Mouse (Mus musculus) cerebellum, adult 8-10 months (tissue): ENCODE data around the gene Keap1.
A peak's percentile ranks its signal among the peaks of the same experiment; 100 is the strongest.
"Not testable (repeated sequence)": the region's sequence is repeated elsewhere in the genome, so short reads cannot be mapped to it uniquely, and the experiment has no call there.

Source experiments
- DNase-seq: peaks from one replicate; pipeline ENCODE4 v3.0.0; 2022

The Keap1 gene

GRCm38 (mm10) chr9:21227342-21227741 lies 11.8 kb downstream of the Keap1 start:
- no peak for DNase-seq

DNA sequence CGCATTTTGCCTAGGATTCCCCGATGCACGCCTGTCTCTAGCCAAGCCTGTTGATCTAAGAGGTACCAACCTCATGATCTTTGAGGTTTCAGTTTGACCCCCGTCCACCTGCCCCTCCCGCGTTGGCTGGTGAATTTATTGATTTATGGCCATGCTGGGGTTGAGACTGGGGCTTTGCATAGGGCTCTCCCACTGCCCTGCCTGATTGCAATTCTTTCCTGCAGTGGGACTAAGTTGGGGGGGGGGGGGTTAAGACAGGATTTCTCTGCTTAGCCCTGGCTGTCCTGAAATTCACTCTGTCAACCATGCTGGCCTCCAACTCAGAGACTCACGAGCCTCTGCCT lies 13.8 kb downstream of the Keap1 start:
- DNase-seq, result no peak

GRCm38 (mm10) chr9:21224576-21225414 lies 14.4 kb downstream of the Keap1 start:
- no peak for DNase-seq

GRCm38 (mm10) chr9:21223906-21224305 lies 15.3 kb downstream of the Keap1 start:
- DNase-seq, result no peak

- not testable (repeated sequence) for DNase-seq
Observed at GRCm38 (mm10) chr9:21223490-21223889, 15.7 kb downstream of the Keap1 start.

DNA sequence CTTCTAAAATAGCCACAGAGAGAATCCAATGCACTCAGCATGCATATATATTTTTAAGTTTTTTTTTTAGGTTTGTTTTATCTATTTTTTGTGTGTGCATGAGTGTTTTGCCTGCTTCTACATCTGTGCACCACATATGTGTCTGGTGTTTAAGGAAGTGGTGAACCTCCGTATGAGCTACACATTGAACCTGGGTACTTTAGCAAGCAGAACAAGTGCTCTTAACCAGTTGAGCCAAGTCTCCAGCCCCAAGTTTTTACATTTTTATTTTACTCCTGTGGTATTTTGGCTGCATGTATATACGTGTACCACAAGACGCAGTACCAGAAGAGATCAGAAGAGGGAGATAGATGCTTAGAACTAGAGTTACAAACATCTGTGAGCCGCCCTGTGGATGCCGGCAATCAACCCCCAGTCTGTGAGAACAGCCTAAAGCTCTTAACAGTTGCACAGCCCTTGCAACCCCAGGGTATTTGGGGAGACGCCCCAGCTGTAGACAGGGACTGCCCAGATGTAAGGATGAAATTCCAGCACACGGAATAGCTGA lies 17.7 kb downstream of the Keap1 start:
- peak; percentile 52 for DNase-seq

- peak; percentile 99 for DNase-seq
Observed at GRCm38 (mm10) chr9:21220490-21221382, 18.4 kb downstream of the Keap1 start.

GRCm38 (mm10) chr9:21219820-21220219 lies 19.3 kb downstream of the Keap1 start:
- DNase-seq, result no peak

DNA sequence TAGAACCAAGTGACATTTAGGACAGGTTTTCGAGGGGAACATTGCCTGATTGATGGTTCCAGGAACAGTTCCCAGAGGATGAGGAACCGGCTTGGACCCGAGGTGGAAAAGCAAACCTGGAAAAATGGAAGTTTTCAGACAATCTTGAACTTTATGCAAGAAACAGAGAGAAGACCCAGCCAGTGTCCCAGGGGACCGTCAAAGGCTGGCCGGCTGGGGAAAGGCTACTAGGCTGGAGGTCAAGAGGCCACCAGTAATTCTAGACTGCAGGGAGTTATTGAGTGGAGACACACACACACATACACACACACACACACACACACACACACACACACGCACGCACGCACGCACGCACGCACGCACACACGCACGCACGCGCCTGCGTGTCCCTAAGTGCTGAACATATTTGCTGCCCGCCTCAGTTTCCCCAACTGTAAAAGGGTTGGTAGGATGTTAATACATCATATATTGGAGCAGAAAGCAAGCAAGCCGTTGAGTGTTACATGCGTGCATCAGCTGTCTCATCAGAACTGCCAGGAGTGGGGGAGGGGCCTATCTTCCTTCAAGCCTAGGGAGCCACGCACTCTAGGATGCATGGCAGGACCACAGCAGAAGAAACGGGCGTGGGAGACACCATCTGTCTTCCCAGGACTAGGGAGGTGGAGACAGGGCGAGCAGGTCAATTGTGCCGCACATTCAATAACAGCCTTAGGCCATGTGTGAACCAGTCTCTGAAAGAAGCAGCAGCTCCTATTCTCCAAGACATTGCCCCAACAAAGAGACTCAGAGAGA lies 22.9 kb downstream of the Keap1 start:
- DNase-seq, result no peak

DNA sequence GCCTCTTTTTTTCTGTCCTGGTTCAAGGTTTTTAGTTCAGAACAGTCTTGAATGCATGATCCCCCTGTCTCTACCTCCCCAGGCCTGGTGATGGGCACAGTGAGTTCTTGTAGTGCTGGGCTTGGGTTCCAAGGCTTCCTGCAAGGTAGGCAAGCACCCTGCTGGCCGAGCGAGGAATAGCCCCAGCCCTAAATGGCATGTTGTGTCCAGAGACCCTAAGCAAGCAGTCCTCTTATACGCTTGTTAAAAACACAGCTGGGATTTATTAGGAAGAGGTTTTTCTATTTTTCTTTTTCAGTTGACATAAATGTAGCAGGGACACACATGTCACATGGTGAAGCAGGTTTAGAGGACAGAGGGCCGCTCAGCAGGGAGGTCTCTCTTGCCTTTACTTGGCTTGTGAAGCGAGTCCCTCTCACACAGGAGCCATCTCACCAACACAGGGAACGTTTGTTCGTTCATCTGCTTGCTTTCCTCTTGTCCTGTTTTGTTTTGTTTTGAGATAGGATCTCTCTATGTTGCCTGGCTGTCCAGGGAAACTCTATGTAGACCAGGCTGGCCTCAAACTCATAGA lies 25.5 kb downstream of the Keap1 start:
- no peak for DNase-seq

DNA sequence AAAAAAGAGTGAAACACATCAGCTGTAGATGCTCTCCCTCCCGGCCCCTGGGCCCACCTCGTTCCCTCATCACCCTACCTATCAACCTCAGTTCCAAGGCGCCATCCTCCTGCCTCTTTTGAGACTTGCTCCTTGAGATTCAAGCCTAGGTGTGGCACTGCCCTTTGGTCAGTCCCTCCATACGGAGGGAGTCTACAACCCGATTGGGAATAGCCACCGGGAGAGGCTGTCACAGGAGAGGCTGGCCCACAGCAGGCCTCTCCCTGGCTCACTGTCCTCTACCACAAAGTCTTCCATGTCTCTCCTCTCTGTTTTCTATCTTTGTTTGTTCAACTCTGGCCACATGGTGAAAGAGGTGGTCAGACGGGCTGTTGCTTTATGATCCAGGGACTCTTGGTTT lies 27.5 kb downstream of the Keap1 start:
- DNase-seq, result no peak

DNA sequence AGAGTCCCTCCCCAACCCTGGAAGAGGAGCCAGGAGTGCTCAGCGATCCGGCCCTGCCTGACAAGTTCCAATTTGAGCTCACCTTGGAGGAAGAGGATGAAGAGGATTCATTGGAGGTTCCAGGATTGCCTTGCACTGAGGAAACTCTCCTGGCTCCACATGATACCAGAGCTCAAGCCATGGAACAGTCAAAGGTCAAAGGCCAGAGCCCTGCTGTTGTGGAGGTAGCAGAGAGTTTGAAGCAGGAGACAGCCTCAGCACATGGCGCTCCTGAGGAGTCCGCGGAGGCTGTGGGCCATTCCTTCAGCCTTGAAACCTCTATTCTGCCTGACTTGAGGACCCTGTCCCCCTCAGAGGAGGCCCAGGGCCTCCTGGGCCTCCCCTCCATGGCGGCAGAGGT lies 28.3 kb downstream of the Keap1 start:
- no peak for DNase-seq

DNA sequence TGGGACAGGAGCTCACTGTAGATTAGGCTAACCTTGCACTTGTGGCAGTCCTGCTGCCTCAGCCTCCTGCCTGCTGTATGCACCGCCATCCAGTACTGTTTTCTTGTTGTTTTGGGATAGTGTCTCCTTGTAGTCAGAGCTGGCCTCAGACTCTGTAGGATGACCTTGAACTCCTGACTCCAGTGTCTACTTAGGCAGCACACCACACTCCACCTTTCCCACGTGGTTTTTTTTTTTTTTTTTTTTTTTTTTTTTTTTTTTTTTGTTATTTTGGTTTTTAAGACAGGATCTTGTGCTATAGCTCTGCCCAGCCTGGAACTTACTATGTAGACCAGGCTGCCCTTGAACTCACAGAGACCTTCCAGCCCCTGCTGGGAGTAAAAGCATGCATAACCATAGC lies 30.5 kb downstream of the Keap1 start:
- no peak for DNase-seq

DNA sequence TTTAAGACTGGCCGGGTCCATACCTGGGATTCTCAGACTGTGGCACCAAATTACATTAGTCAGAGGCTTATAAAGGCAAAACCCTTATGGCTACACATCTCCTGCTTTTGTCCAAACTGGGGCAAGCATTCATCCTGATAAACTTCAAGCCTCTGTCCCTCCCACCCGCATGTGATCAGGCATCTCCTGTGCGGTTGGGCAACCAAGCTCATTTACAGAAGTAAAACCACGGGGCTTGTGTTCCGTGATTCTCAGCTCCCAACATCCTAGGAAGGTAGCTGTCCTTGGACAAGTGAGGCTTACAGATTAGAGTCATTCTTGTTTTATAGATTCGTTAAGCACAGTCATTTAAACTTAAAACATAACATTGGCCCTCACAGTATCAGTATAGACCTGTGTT lies 32.3 kb downstream of the Keap1 start:
- no peak for DNase-seq

GRCm38 (mm10) chr9:21204528-21205272 lies 34.5 kb downstream of the Keap1 start:
- DNase-seq, result no peak

DNA sequence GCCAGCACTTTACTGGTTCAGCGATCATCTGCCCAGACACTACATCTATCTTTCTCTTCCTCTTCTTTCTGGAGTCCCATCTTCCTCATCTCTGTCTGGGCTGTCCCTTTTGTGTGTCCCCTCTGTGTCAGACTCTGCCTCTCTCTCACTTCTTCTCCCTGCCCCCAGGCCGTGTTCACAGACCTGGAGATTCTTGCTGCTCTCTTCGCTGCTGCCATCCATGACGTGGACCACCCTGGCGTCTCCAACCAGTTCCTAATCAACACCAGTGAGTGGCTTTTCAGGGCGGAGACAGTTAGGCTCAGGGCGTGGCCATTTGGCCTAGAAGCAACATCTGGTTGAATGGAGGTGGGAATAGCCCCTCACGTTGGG lies 35.0 kb downstream of the Keap1 start:
- DNase-seq, result no peak

DNA sequence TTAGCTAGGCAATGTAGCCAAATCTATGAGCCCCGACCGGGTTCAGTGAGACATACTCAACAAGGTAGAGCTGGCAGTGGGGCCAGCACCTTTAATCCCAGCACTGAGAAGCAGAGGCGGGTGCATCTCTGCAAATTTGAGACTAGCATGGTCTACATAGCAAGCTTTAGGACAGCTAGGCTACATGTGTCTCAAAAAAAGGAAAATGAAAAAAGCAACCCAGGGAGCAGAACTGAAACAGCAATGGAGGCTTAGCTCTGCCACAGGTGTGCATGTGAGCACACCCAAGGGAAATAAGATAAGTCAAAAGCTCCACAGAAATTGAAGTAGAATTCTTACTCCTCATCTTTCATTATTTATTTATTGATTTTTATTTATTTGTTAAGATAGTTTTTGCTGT lies 40.2 kb downstream of the Keap1 start:
- no peak for DNase-seq

DNA sequence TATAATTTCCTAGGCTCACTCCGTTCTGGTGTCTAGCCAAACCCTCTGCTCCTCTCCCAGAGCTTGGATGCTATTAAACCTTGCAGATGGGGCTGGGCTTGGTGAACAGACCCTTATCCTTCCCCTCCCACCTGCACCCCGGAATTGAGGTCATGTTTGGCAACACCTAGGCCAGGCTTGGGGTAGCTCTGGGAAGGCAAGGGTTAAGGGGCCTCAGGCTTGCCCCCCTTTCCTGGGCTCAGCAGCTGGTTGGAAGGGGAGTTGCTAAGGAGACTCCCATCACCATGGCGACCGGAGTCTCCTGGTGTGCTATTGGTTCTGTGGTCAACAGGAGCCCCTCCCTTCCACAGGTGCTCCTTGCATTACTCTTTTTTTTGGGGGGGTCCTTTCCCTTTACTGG lies 41.2 kb downstream of the Keap1 start:
- DNase-seq, result no peak

DNA sequence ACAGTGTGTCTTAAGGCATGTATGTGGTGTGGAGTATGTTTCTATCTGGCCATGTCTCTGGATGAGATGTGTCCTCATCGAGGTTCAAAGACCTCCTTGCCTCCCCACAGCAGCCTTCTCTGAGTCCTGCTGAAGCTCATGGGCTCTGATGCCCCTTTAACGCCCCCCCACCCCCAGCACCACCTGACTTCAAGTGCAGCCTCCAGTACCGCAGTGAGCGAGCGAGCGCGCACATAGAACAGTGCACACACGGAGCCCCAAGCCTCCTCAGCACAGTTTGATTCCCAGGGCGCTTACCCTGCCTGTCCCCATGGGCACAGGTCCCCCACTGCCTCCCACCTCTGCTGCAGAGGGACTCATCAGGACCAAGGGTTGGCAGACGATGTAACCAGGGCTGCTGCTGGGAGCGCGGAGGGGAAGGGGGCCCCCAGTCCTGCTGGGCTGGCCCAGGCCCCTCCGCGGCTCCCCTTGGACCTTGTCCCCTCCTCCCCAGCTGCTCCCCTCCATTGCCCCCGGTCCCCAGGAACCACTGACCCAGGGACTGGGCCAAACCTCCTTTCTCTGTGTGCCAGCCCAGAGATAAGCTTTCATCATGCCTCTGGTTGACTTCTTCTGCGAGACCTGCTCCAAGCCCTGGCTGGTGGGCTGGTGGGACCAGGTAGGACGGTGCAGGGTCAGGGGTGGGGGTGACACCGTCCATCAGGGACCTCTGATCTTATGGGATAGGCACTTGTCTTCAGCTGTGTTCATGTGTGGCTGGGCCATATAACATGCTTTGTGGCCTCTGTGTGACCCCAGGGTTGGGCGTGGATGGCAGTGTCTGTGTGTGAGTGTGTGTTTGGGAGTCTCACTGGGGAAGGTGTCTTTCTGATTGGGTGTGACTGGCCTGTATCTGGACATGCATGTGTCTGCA lies 42.4 kb downstream of the Keap1 start:
- DNase-seq, result peak; percentile 54

GRCm38 (mm10) chr9:21195736-21196505 lies 43.2 kb downstream of the Keap1 start:
- not testable (repeated sequence) for DNase-seq
